Mouse (Mus musculus) CH12.LX (cell line): ENCODE measurements around the gene Olfml2b.

Source experiments
- CTCF ChIP-seq, 2 experiments: IDR thresholded peaks in 1 of 2; conservative IDR thresholded peaks in 1 of 2; 2 replicates each; pipeline ENCODE4 v1.5.1; 2011 to 2012; ENCODE audit warnings: low read depth in 2 of 2, low read length in 2 of 2, improper control_type of control experiment in 1 of 2, inconsistent platforms in 1 of 2, mild to moderate bottlenecking in 1 of 2, moderate library complexity in 1 of 2
- MXI1 ChIP-seq: IDR thresholded peaks from 2 replicates; pipeline ENCODE4 v1.6.1; 2011; ENCODE audit warnings: mild to moderate bottlenecking, low read depth, low read length, improper control_type of control experiment
- POLR2A ChIP-seq: IDR thresholded peaks from 2 replicates; pipeline ENCODE4 v1.6.1; 2011; ENCODE audit warnings: low read depth, mild to moderate bottlenecking, improper control_type of control experiment, low read length
- TCF12 ChIP-seq: IDR thresholded peaks from 2 replicates; pipeline ENCODE4 v1.6.1; 2014; ENCODE audit warnings: low read depth, mild to moderate bottlenecking, inconsistent platforms, low read length, improper control_type of control experiment

DNA sequence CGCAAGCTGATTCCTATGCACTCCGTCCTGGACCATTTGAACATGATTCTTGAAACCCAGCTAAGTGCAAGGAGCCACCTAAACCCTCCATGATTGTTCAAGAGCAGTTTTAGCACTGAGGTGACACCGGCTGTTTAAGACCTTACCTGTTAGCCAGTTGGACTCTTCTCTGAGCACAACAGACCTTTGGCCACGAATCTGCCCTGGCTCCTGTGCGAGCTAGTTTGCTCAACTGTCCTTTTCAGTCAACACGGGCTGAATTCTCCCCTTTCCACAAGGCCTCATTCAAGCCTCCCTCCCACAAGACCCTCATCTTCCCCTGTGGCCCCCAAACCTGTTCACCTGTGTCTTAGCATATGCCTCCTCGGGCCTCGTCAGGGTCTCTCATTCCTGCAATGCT lies 52.7 kb downstream of the Olfml2b start:
- no peak for TF ChIP-seq POLR2A
- TF ChIP-seq CTCF (conservative IDR thresholded peaks at IDR 0.05 in 1 of 2, IDR thresholded peaks at IDR 0.05 in 1 of 2; ENCODE audit: low read depth in 2 of 2, low read length in 2 of 2): no peak
- no peak for TF ChIP-seq MXI1
- TF ChIP-seq TCF12: no peak
